Mouse (Mus musculus): ENCODE measurements at regions not wholly inside any gene's neighbourhood (a gene's known extent, or its start where the extent isn't known, plus 50 kb on each side); places are given as distances from the start of the nearest gene placed in this dataset.

- TF ChIP-seq MYOD1 (IDR thresholded peaks at IDR 0.05; ENCODE audit: control insufficient read depth, insufficient read length, low read depth), result no peak
- no peak for TF ChIP-seq CTCF (IDR thresholded peaks at IDR 0.05; ENCODE audit: control insufficient read depth, insufficient read depth, insufficient read length)
- no peak for TF ChIP-seq MYOG (IDR thresholded peaks at IDR 0.05; ENCODE audit: control insufficient read depth, extremely low read depth, insufficient read length)
- no peak for TF ChIP-seq USF1 (IDR thresholded peaks at IDR 0.05; ENCODE audit: low read depth)
- TF ChIP-seq CEBPB (IDR thresholded peaks at IDR 0.05; ENCODE audit: low read depth), result no peak
- TF ChIP-seq MAX (IDR thresholded peaks at IDR 0.05), result no peak
Measured at GRCm38 (mm10) chr7:134498716-134499115, 113.3 kb upstream of the D7Ertd443e start.
